Mouse (Mus musculus) B cell, adult 62 days (primary cell): ENCODE measurements around the gene Uhmk1. TPM values are rescaled to one million over a fixed set of nuclear protein-coding genes. Genes with fewer than 3 reads are reported as not detected.

Experiments
- total RNA-seq: library from RNA; stranded (reverse); gene quantifications from 4 replicates; pipeline ENCODE4 v1.2.4, GENCODE M21; 2023

The Uhmk1 gene
- total RNA-seq = 64.0 to 66.4 TPM (median 65.2 TPM) in 4 replicates

GRCm38 (mm10) chr1:170214757-170215522 is at the start of gene Uhmk1:
Gene Uhmk1 (minus strand): TSS chr1:170215397.

GRCm38 (mm10) chr1:170232688-170233087 is 17.5 kb upstream of the Uhmk1 start, which contains the start of gene Sh2d1b2:
Gene Sh2d1b2 (plus strand): TSS chr1:170232749.

GRCm38 (mm10) chr1:170174814-170175332 is 40.3 kb downstream of the Uhmk1 start, which contains the start of gene Uap1:
Gene Uap1 (minus strand): TSS chr1:170174957.

Other genes starting within 250 kb of the Uhmk1 start
- gene Hsd17b7, start 246.2 kb downstream of the Uhmk1 start, total RNA-seq = 9.0 to 13.0 TPM (median 10.9 TPM) in 4 replicates
- gene Ddr2, start 104.6 kb downstream of the Uhmk1 start, total RNA-seq = 0.19 TPM in 1 of 4 replicates, not detected in the others
- gene Uap1, start 40.4 kb downstream of the Uhmk1 start, total RNA-seq = 66.1 to 84.7 TPM (median 75.8 TPM) in 4 replicates
- gene Sh2d1b2, start 17.4 kb upstream of the Uhmk1 start, total RNA-seq = not detected in 4 replicates
- gene Sh2d1b1, start 61.9 kb upstream of the Uhmk1 start, total RNA-seq = 0.52 to 0.89 TPM (median 0.83 TPM) in 4 replicates
- 0.13 to 0.14 TPM in 2 of 4 replicates, not detected in the others for gene Gm7694, start 90.9 kb upstream of the Uhmk1 start, total RNA-seq
- not detected in 4 replicates for gene Spata46, start 93.4 kb upstream of the Uhmk1 start, total RNA-seq